Mouse (Mus musculus): ENCODE measurements around the gene Dtnb. TPM values are rescaled to one million over a fixed set of nuclear protein-coding genes. Genes with fewer than 3 reads are reported as not detected.
A peak's percentile ranks its signal among the peaks of the same experiment; 100 is the strongest.

Gene Dtnb
- polyA plus RNA-seq, 1 experiment from 2014 or later, result 40.7 TPM

DNA sequence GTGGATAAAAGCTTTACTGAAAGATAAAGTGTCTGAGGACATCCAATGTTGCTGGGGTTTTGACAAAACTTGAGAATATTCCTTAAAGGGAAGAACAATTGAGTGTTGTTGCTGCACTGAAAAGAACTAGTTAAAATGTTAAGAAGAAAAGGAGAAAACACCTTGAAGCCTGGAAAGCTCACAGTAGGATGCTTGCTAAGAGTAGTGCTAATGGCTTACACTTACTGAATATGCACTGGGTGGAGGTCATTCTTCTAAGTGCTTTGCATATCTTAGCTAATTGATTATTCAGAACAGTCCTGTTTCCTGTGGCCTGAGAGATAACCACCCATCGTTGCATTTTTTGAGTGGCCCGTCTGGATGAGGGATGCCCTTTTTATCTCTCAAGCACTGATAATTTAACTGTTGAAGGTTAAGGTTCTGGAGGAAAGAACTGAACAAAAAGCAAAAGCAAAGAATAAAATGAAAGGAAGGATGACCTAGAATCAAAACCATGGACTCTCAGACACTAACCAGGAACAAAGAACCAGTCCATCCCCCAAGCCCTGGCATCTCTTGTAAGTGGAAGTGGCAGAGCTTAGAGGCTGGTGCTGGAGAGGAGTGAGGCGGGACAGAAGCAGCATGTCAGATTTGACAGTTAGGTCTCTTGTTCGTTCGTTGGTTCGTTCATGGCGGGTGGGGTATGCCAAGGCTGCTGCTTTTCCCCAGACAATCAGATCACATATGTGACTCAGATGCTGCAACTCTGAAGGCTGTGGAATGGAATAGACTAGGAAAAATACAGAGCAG is 166.8 kb downstream of the Dtnb start:
- H3K27me3 ChIP-seq (ENCODE audit: insufficient read depth, low read length), result no peaks in the 10 kb centered on the region
- no peaks in the 10 kb centered on the region for H3K36me3 ChIP-seq (ENCODE audit: insufficient read depth, low read length)
- no peak for ATAC-seq (ENCODE audit: low FRiP score, low TSS enrichment)
- no peak overlapping the region for H3K4me2 ChIP-seq (replicated peaks; ENCODE audit: low read depth, low read length)
- no peak overlapping the region for H3K27ac ChIP-seq (ENCODE audit: low read length)
- no peaks in the 10 kb centered on the region for H3K9me3 ChIP-seq (ENCODE audit: low read length)
- H3K9ac ChIP-seq (replicated peaks; ENCODE audit: low read length), result no peak overlapping the region
- WGBS, result 65% methylated on average over 7 of the region's 7 CpGs
- no peak overlapping the region for H3K4me3 ChIP-seq (ENCODE audit: low read length)
- 0 out of 2 replicates have a peak, but pooled peaks cover 5% of the 10 kb centered on the region for H3K4me1 ChIP-seq (ENCODE audit: insufficient read depth, low read length)

- H3K27me3 ChIP-seq (ENCODE audit: insufficient read depth, low read length), result no peaks in the 10 kb centered on the region
- H3K4me3 ChIP-seq (ENCODE audit: low read length), result no peak overlapping the region
- ATAC-seq (ENCODE audit: low FRiP score, low TSS enrichment), result no peak
- 69% methylated on average over 18 of the region's 18 CpGs for WGBS
- 0 out of 2 replicates have a peak, but pooled peaks cover 5% of the 10 kb centered on the region for H3K4me1 ChIP-seq (ENCODE audit: insufficient read depth, low read length)
- 0 out of 2 replicates have a peak overlapping the region, but pooled peaks have one; percentile 30 for H3K27ac ChIP-seq (ENCODE audit: low read length)
- no peak overlapping the region for H3K4me2 ChIP-seq (replicated peaks; ENCODE audit: low read depth, low read length)
- no peaks in the 10 kb centered on the region for H3K9me3 ChIP-seq (ENCODE audit: low read length)
- no peak overlapping the region for H3K9ac ChIP-seq (replicated peaks; ENCODE audit: low read length)
- no peaks in the 10 kb centered on the region for H3K36me3 ChIP-seq (ENCODE audit: insufficient read depth, low read length)
Observed at GRCm38 (mm10) chr12:3739749-3740704, 167.8 kb downstream of the Dtnb start.

DNA sequence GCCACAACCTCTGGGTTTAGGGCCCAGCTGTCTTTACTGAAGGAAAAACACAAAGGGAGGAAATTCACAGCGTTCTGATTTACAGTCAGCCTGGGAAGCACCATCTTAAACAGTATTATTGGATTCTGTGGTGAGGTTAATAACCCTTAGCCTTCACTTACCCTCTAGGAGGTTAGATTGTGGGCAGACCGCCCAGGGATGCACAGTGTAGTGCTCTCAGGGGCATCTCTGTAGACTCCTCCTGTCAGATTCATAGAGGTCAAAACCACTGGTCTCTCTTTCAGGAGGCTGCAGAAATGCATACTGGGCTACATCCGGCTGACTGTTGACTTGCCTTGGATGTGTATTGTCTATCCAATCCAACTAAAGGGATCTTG is 168.5 kb downstream of the Dtnb start:
- Histone ChIP-seq H3K9me3 (ENCODE audit: low read length) (no peaks in the 10 kb centered on the region), H3K4me1 (ENCODE audit: insufficient read depth, low read length) (0 out of 2 replicates have a peak, but pooled peaks cover 5% of the 10 kb centered on the region)

GRCm38 (mm10) chr12:3745432-3746105 is 173.4 kb downstream of the Dtnb start:
- Histone ChIP-seq H3K27ac (ENCODE audit: low read length) (peak overlapping the region; percentile 20), H3K4me1 (ENCODE audit: insufficient read depth, low read length) (0 out of 2 replicates have a peak, but pooled peaks cover 2% of the 10 kb centered on the region), H3K9me3 (ENCODE audit: low read length) (no peaks in the 10 kb centered on the region), H3K27me3 (ENCODE audit: insufficient read depth, low read length) (no peaks in the 10 kb centered on the region), H3K4me3 (ENCODE audit: low read length) (no peak overlapping the region), H3K4me2 (replicated peaks; ENCODE audit: low read depth, low read length) (no peak overlapping the region), H3K36me3 (ENCODE audit: insufficient read depth, low read length) (no peaks in the 10 kb centered on the region), H3K9ac (replicated peaks; ENCODE audit: low read length) (no peak overlapping the region)
- ATAC-seq (ENCODE audit: low FRiP score, low TSS enrichment), result no peak
- WGBS, result 58% methylated on average over 7 of the region's 7 CpGs

More for the DNA sequence above, 168.5 kb downstream of the Dtnb start:
- ATAC-seq (ENCODE audit: low FRiP score, low TSS enrichment), result no peak
- H3K27me3 ChIP-seq (ENCODE audit: insufficient read depth, low read length), result no peaks in the 10 kb centered on the region
- no peaks in the 10 kb centered on the region for H3K36me3 ChIP-seq (ENCODE audit: insufficient read depth, low read length)
- H3K27ac ChIP-seq (ENCODE audit: low read length), result 0 out of 2 replicates have a peak overlapping the region, but pooled peaks have one; percentile 30
- no peak overlapping the region for H3K4me2 ChIP-seq (replicated peaks; ENCODE audit: low read depth, low read length)
- 31% methylated on average over 3 of the region's 3 CpGs for WGBS
- no peak overlapping the region for H3K4me3 ChIP-seq (ENCODE audit: low read length)
- no peak overlapping the region for H3K9ac ChIP-seq (replicated peaks; ENCODE audit: low read length)

- no peak overlapping the region for H3K4me2 ChIP-seq (replicated peaks; ENCODE audit: low read depth, low read length)
- no peaks in the 10 kb centered on the region for H3K9me3 ChIP-seq (ENCODE audit: low read length)
- H3K4me1 ChIP-seq (ENCODE audit: insufficient read depth, low read length), result no peaks in the 10 kb centered on the region
- 88% methylated on average over 3 of the region's 3 CpGs for WGBS
- no peaks in the 10 kb centered on the region for H3K27me3 ChIP-seq (ENCODE audit: insufficient read depth, low read length)
- H3K36me3 ChIP-seq (ENCODE audit: insufficient read depth, low read length), result no peaks in the 10 kb centered on the region
- H3K4me3 ChIP-seq (ENCODE audit: low read length), result no peak overlapping the region
- no peak overlapping the region for H3K27ac ChIP-seq (ENCODE audit: low read length)
- no peak overlapping the region for H3K9ac ChIP-seq (replicated peaks; ENCODE audit: low read length)
- no peak for ATAC-seq (ENCODE audit: low FRiP score, low TSS enrichment)
Observed at GRCm38 (mm10) chr12:3746369-3746768, 174.2 kb downstream of the Dtnb start.

- Histone ChIP-seq H3K9ac (replicated peaks; ENCODE audit: low read length) (no peak overlapping the region), H3K4me3 (ENCODE audit: low read length) (no peak overlapping the region), H3K4me1 (ENCODE audit: insufficient read depth, low read length) (no peaks in the 10 kb centered on the region), H3K27me3 (ENCODE audit: insufficient read depth, low read length) (no peaks in the 10 kb centered on the region), H3K27ac (ENCODE audit: low read length) (no peak overlapping the region), H3K9me3 (ENCODE audit: low read length) (no peaks in the 10 kb centered on the region), H3K4me2 (replicated peaks; ENCODE audit: low read depth, low read length) (no peak overlapping the region), H3K36me3 (ENCODE audit: insufficient read depth, low read length) (no peaks in the 10 kb centered on the region)
- 87% methylated on average over 4 of the region's 4 CpGs for WGBS
- ATAC-seq (ENCODE audit: low FRiP score, low TSS enrichment), result no peak
Observed at GRCm38 (mm10) chr12:3747583-3747982, 175.4 kb downstream of the Dtnb start.

- no peaks in the 10 kb centered on the region for H3K36me3 ChIP-seq (ENCODE audit: insufficient read depth, low read length)
- ATAC-seq (ENCODE audit: low FRiP score, low TSS enrichment), result no peak
- peaks cover 15% of the 10 kb centered on the region for H3K4me1 ChIP-seq (ENCODE audit: insufficient read depth, low read length)
- H3K4me3 ChIP-seq (ENCODE audit: low read length), result no peak overlapping the region
- H3K27me3 ChIP-seq (ENCODE audit: insufficient read depth, low read length), result no peaks in the 10 kb centered on the region
- H3K27ac ChIP-seq (ENCODE audit: low read length), result no peak overlapping the region
- H3K9me3 ChIP-seq (ENCODE audit: low read length), result no peaks in the 10 kb centered on the region
- no peak overlapping the region for H3K9ac ChIP-seq (replicated peaks; ENCODE audit: low read length)
- 57% methylated on average over 6 of the region's 6 CpGs for WGBS
- no peak overlapping the region for H3K4me2 ChIP-seq (replicated peaks; ENCODE audit: low read depth, low read length)
Observed at GRCm38 (mm10) chr12:3755522-3755921, 183.3 kb downstream of the Dtnb start.

DNA sequence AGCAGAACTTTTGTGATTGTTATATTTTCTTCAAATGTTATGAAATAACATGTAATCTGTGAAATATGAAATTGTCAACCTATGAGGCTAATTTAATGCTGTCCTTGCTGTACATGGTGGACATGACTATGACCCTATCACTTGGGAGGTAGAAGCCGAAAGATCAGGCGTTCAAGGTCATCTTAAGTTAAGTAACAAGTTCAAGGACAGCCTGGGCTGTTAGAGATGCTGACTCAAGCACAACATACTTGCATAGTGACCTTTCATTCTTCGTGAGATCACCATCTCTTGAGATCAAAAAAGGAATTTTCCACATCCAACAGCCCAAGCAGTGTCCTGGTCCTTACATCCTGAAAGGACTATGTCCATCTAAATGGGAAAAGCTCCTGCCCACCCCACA is 184.0 kb downstream of the Dtnb start:
- no peaks in the 10 kb centered on the region for H3K9me3 ChIP-seq (ENCODE audit: low read length)
- H3K4me1 ChIP-seq (ENCODE audit: insufficient read depth, low read length), result peaks cover 15% of the 10 kb centered on the region
- no peak for ATAC-seq (ENCODE audit: low FRiP score, low TSS enrichment)
- H3K9ac ChIP-seq (replicated peaks; ENCODE audit: low read length), result no peak overlapping the region
- H3K4me2 ChIP-seq (replicated peaks; ENCODE audit: low read depth, low read length), result no peak overlapping the region
- WGBS, result 92% methylated on average over 3 of the region's 3 CpGs
- no peak overlapping the region for H3K27ac ChIP-seq (ENCODE audit: low read length)
- H3K27me3 ChIP-seq (ENCODE audit: insufficient read depth, low read length), result no peaks in the 10 kb centered on the region
- no peaks in the 10 kb centered on the region for H3K36me3 ChIP-seq (ENCODE audit: insufficient read depth, low read length)
- H3K4me3 ChIP-seq (ENCODE audit: low read length), result no peak overlapping the region

GRCm38 (mm10) chr12:3758127-3758526 is 185.9 kb downstream of the Dtnb start:
- WGBS, result 60% methylated on average over 3 of the region's 3 CpGs

More at GRCm38 (mm10) chr12:3758127-3758526, 185.9 kb downstream of the Dtnb start:
- no peaks in the 10 kb centered on the region for H3K9me3 ChIP-seq (ENCODE audit: low read length)
- H3K4me1 ChIP-seq (ENCODE audit: insufficient read depth, low read length), result peaks cover 15% of the 10 kb centered on the region
- peak overlapping the region; percentile 73 for H3K27ac ChIP-seq (ENCODE audit: low read length)
- H3K4me2 ChIP-seq (replicated peaks; ENCODE audit: low read depth, low read length), result no peak overlapping the region
- H3K36me3 ChIP-seq (ENCODE audit: insufficient read depth, low read length), result no peaks in the 10 kb centered on the region
- H3K9ac ChIP-seq (replicated peaks; ENCODE audit: low read length), result no peak overlapping the region
- H3K4me3 ChIP-seq (ENCODE audit: low read length), result no peak overlapping the region
- ATAC-seq (ENCODE audit: low FRiP score, low TSS enrichment), result peak; percentile 76; the same call in 1 of the 2 replicates
- H3K27me3 ChIP-seq (ENCODE audit: insufficient read depth, low read length), result no peaks in the 10 kb centered on the region
